Mouse (Mus musculus): ENCODE results near the gene Nit2. TPM values are rescaled to one million over a fixed set of nuclear protein-coding genes. Genes with fewer than 3 reads are reported as not detected.

Gene Nit2
- polyA plus RNA-seq, 1 experiment from 2014 or later, result 41.7 TPM

GRCm38 (mm10) chr16:57159835-57160234 lies 7.3 kb downstream of the Nit2 start:
- Histone ChIP-seq H3K9ac (replicated peaks) (no peak overlapping the region), H3K27me3 (no peaks in the 10 kb centered on the region), H3K4me1 (no peaks in the 10 kb centered on the region), H3K27ac (replicated peaks) (no peak overlapping the region), H3K4me2 (replicated peaks) (no peak overlapping the region), H3K9me3 (no peaks in the 10 kb centered on the region), H3K36me3 (peaks cover 37% of the 10 kb centered on the region), H3K4me3 (no peak overlapping the region)
- 74% methylated on average over 7 of the region's 7 CpGs for WGBS
- ATAC-seq (ENCODE audit: low FRiP score, low read depth), result no peak

- Histone ChIP-seq H3K4me3 (no peak overlapping the region), H3K9me3 (no peaks in the 10 kb centered on the region), H3K36me3 (peaks cover 46% of the 10 kb centered on the region), H3K27ac (replicated peaks) (no peak overlapping the region), H3K9ac (replicated peaks) (no peak overlapping the region), H3K4me2 (replicated peaks) (no peak overlapping the region), H3K4me1 (no peaks in the 10 kb centered on the region), H3K27me3 (no peaks in the 10 kb centered on the region)
- WGBS, result 86% methylated on average over 4 of the region's 4 CpGs
- ATAC-seq (ENCODE audit: low FRiP score, low read depth), result no peak
Observed at GRCm38 (mm10) chr16:57157728-57158127, 9.4 kb downstream of the Nit2 start.

- no peaks in the 10 kb centered on the region for H3K27me3 ChIP-seq
- no peak overlapping the region for H3K4me3 ChIP-seq
- H3K9me3 ChIP-seq, result no peaks in the 10 kb centered on the region
- no peak overlapping the region for H3K4me2 ChIP-seq (replicated peaks)
- H3K27ac ChIP-seq (replicated peaks), result no peak overlapping the region
- peaks cover 51% of the 10 kb centered on the region for H3K36me3 ChIP-seq
- 93% methylated on average over 4 of the region's 4 CpGs for WGBS
- H3K9ac ChIP-seq (replicated peaks), result no peak overlapping the region
- no peaks in the 10 kb centered on the region for H3K4me1 ChIP-seq
- ATAC-seq (ENCODE audit: low FRiP score, low read depth), result no peak
Observed at GRCm38 (mm10) chr16:57157076-57157475, 10.1 kb downstream of the Nit2 start.

GRCm38 (mm10) chr16:57155899-57156298 lies 11.2 kb downstream of the Nit2 start:
- Histone ChIP-seq H3K4me2 (replicated peaks) (no peak overlapping the region), H3K27ac (replicated peaks) (no peak overlapping the region), H3K36me3 (peaks cover 55% of the 10 kb centered on the region), H3K4me1 (no peaks in the 10 kb centered on the region), H3K9ac (replicated peaks) (no peak overlapping the region), H3K4me3 (no peak overlapping the region), H3K9me3 (no peaks in the 10 kb centered on the region), H3K27me3 (no peaks in the 10 kb centered on the region)
- no peak for ATAC-seq (ENCODE audit: low FRiP score, low read depth)

- no peak for ATAC-seq (ENCODE audit: low FRiP score, low read depth)
- Histone ChIP-seq H3K9ac (replicated peaks) (no peak overlapping the region), H3K27me3 (no peaks in the 10 kb centered on the region), H3K36me3 (peaks cover 54% of the 10 kb centered on the region), H3K4me3 (no peak overlapping the region), H3K9me3 (no peaks in the 10 kb centered on the region), H3K4me1 (no peaks in the 10 kb centered on the region), H3K27ac (replicated peaks) (no peak overlapping the region), H3K4me2 (replicated peaks) (no peak overlapping the region)
- WGBS, result 98% methylated on average over 4 of the region's 4 CpGs
Observed at GRCm38 (mm10) chr16:57151437-57151836, 15.7 kb downstream of the Nit2 start.

- Histone ChIP-seq H3K36me3 (peaks cover 45% of the 10 kb centered on the region), H3K4me2 (replicated peaks) (no peak overlapping the region), H3K9ac (replicated peaks) (no peak overlapping the region), H3K4me3 (no peak overlapping the region), H3K9me3 (no peaks in the 10 kb centered on the region), H3K4me1 (no peaks in the 10 kb centered on the region), H3K27me3 (no peaks in the 10 kb centered on the region), H3K27ac (replicated peaks) (no peak overlapping the region)
- WGBS, result 97% methylated on average over 5 of the region's 5 CpGs
- no peak for ATAC-seq (ENCODE audit: low FRiP score, low read depth)
Observed at GRCm38 (mm10) chr16:57144741-57145140, 22.4 kb downstream of the Nit2 start.

GRCm38 (mm10) chr16:57133611-57134010 lies 33.5 kb downstream of the Nit2 start:
- peaks cover 33% of the 10 kb centered on the region for H3K36me3 ChIP-seq
- no peaks in the 10 kb centered on the region for H3K9me3 ChIP-seq
- no peak for ATAC-seq (ENCODE audit: low FRiP score, low read depth)
- no peak overlapping the region for H3K27ac ChIP-seq (replicated peaks)
- H3K9ac ChIP-seq (replicated peaks), result no peak overlapping the region
- WGBS, result 92% methylated on average over 6 of the region's 6 CpGs
- no peaks in the 10 kb centered on the region for H3K27me3 ChIP-seq
- no peak overlapping the region for H3K4me2 ChIP-seq (replicated peaks)
- no peak overlapping the region for H3K4me3 ChIP-seq
- H3K4me1 ChIP-seq, result peaks cover 5% of the 10 kb centered on the region; the same call in 1 of the 2 replicates

GRCm38 (mm10) chr16:57132326-57132725 lies 34.8 kb downstream of the Nit2 start:
- H3K4me3 ChIP-seq, result no peak overlapping the region
- peaks cover 31% of the 10 kb centered on the region for H3K36me3 ChIP-seq
- ATAC-seq (ENCODE audit: low FRiP score, low read depth), result no peak
- 91% methylated on average over 1 of the region's 1 CpGs for WGBS
- peaks cover 5% of the 10 kb centered on the region; the same call in 1 of the 2 replicates for H3K4me1 ChIP-seq
- H3K9ac ChIP-seq (replicated peaks), result no peak overlapping the region
- H3K27me3 ChIP-seq, result no peaks in the 10 kb centered on the region
- no peak overlapping the region for H3K4me2 ChIP-seq (replicated peaks)
- no peak overlapping the region for H3K27ac ChIP-seq (replicated peaks)
- H3K9me3 ChIP-seq, result no peaks in the 10 kb centered on the region

GRCm38 (mm10) chr16:57131544-57131943 lies 35.6 kb downstream of the Nit2 start:
- H3K4me3 ChIP-seq, result no peak overlapping the region
- H3K9ac ChIP-seq (replicated peaks), result no peak overlapping the region
- no peaks in the 10 kb centered on the region for H3K27me3 ChIP-seq
- no peak for ATAC-seq (ENCODE audit: low FRiP score, low read depth)
- H3K4me1 ChIP-seq, result peaks cover 5% of the 10 kb centered on the region; the same call in 1 of the 2 replicates
- peaks cover 23% of the 10 kb centered on the region; the same call in 1 of the 2 replicates for H3K36me3 ChIP-seq
- H3K9me3 ChIP-seq, result no peaks in the 10 kb centered on the region
- H3K27ac ChIP-seq (replicated peaks), result no peak overlapping the region
- WGBS, result 51% methylated on average over 4 of the region's 4 CpGs
- H3K4me2 ChIP-seq (replicated peaks), result no peak overlapping the region

- Histone ChIP-seq H3K4me3 (no peak overlapping the region), H3K9me3 (no peaks in the 10 kb centered on the region), H3K9ac (replicated peaks) (no peak overlapping the region), H3K27me3 (no peaks in the 10 kb centered on the region), H3K4me1 (peaks cover 5% of the 10 kb centered on the region; the same call in 1 of the 2 replicates), H3K27ac (replicated peaks) (no peak overlapping the region), H3K36me3 (peaks cover 19% of the 10 kb centered on the region; the same call in 1 of the 2 replicates), H3K4me2 (replicated peaks) (no peak overlapping the region)
- ATAC-seq (ENCODE audit: low FRiP score, low read depth), result no peak
- WGBS, result 82% methylated on average over 3 of the region's 3 CpGs
Observed at GRCm38 (mm10) chr16:57130752-57131400, 36.3 kb downstream of the Nit2 start.

- Histone ChIP-seq H3K9me3 (no peaks in the 10 kb centered on the region), H3K4me2 (replicated peaks) (no peak overlapping the region), H3K4me1 (peaks cover 16% of the 10 kb centered on the region), H3K27ac (replicated peaks) (no peak overlapping the region), H3K4me3 (no peak overlapping the region), H3K36me3 (0 out of 2 replicates have a peak, but pooled peaks cover 6% of the 10 kb centered on the region), H3K27me3 (no peaks in the 10 kb centered on the region), H3K9ac (replicated peaks) (no peak overlapping the region)
- 77% methylated on average over 2 of the region's 2 CpGs for WGBS
- ATAC-seq (ENCODE audit: low FRiP score, low read depth), result no peak
Observed at GRCm38 (mm10) chr16:57127825-57128224, 39.3 kb downstream of the Nit2 start.

- Histone ChIP-seq H3K27me3 (no peaks in the 10 kb centered on the region), H3K36me3 (0 out of 2 replicates have a peak, but pooled peaks cover 6% of the 10 kb centered on the region), H3K4me1 (peaks cover 22% of the 10 kb centered on the region), H3K9ac (replicated peaks) (no peak overlapping the region), H3K9me3 (no peaks in the 10 kb centered on the region), H3K27ac (replicated peaks) (no peak overlapping the region), H3K4me3 (no peak overlapping the region), H3K4me2 (replicated peaks) (no peak overlapping the region)
- WGBS, result 75% methylated on average over 4 of the region's 4 CpGs
- no peak for ATAC-seq (ENCODE audit: low FRiP score, low read depth)
Observed at GRCm38 (mm10) chr16:57126268-57126667, 40.9 kb downstream of the Nit2 start.
